Mouse (Mus musculus) lung, postnatal 0 days (tissue): ENCODE results near the gene Gmppa. TPM values are rescaled to one million over a fixed set of nuclear protein-coding genes. Genes with fewer than 3 reads are reported as not detected.

Experiments
- ATAC-seq: fragments of 200-750 bp; cut with Nextera tagmentation; 2 replicates; pipeline ENCODE4 v1.8.0; 2017; ENCODE audit warnings: moderate library complexity
- DNase-seq: peaks from one replicate; pipeline ENCODE4 v3.0.0-alpha.2; 2016; ENCODE audit warnings: low spot score
- H3K27ac ChIP-seq: fragments of 300-500 bp; sonication (generic); 2 replicates; pipeline ENCODE4 v1.5.1; 2014; ENCODE audit warnings: antibody characterized with exemption, mild to moderate bottlenecking, low read length, mixed read lengths
- H3K27me3 ChIP-seq: fragments of 300-500 bp; sonication (generic); replicated peaks from 2 replicates; pipeline ENCODE4 v1.6.1; 2014; ENCODE audit warnings: low read length, mixed read lengths; ENCODE audit not compliant: insufficient read depth
- H3K36me3 ChIP-seq: fragments of 300-500 bp; sonication (generic); 2 replicates; pipeline ENCODE4 v1.6.1; 2014; ENCODE audit warnings: low read length, mixed read lengths; ENCODE audit not compliant: insufficient read depth
- H3K4me1 ChIP-seq: fragments of 300-500 bp; sonication (generic); 2 replicates; pipeline ENCODE4 v1.6.1; 2014; ENCODE audit warnings: antibody characterized with exemption, low read depth, low read length, mixed read lengths; ENCODE audit not compliant: insufficient read depth
- H3K4me2 ChIP-seq: fragments of 300-500 bp; sonication (generic); replicated peaks from 2 replicates; pipeline ENCODE4 v1.6.1; 2014; ENCODE audit warnings: low read depth, mild to moderate bottlenecking, low read length, moderate library complexity, mixed read lengths
- H3K4me3 ChIP-seq: fragments of 300-500 bp; sonication (generic); 2 replicates; pipeline ENCODE4 v1.5.1; 2014; ENCODE audit warnings: low read depth, low read length
- H3K9ac ChIP-seq: fragments of 300-500 bp; sonication (generic); replicated peaks from 2 replicates; pipeline ENCODE4 v1.6.1; 2014; ENCODE audit warnings: low read depth, mild to moderate bottlenecking
- H3K9me3 ChIP-seq: fragments of 300-500 bp; sonication (generic); 2 replicates; pipeline ENCODE4 v1.6.1; 2016; ENCODE audit warnings: low read length, mixed read lengths
- CTCF ChIP-seq: IDR thresholded peaks from 2 replicates; pipeline ENCODE4 v1.5.1; 2016; ENCODE audit warnings: antibody characterized with exemption, mild to moderate bottlenecking
- EP300 ChIP-seq: IDR thresholded peaks from 2 replicates; pipeline ENCODE4 v1.6.1; 2016; ENCODE audit warnings: antibody characterized with exemption, mild to moderate bottlenecking, control low read depth
- WGBS: fragments of 180-500 bp; shearing (Covaris S2); extraction: QIAGEN DNeasy Blood & Tissue Kit; methylation state at CpG from one replicate; pipeline ENCODE4 v1.1.7; 2014; 5-methylcytosine and 5-hydroxymethylcytosine counted together
- polyA plus RNA-seq: library from polyadenylated mRNA; unstranded; fragments of >200 nt; fragmentation: Nextera tagmentation; extraction: Ambion mirVana; gene quantifications from 2 replicates; pipeline ENCODE4 v1.2.1, GENCODE M21; 2015

The Gmppa gene
- 58.4 and 58.9 TPM in 2 replicates for polyA plus RNA-seq

GRCm38 (mm10) chr1:75435475-75436328 lies at the start of gene Gmppa:
Gene Gmppa, plus strand, starts transcription at chr1:75435930.
- peaks cover 9% of the 10 kb centered on the region; the same call in 1 of the 2 replicates for H3K4me1 ChIP-seq
- peak within 1 kb of the TSS; percentile 67 for H3K9ac ChIP-seq
- no peaks in the 10 kb centered on the region for H3K27me3 ChIP-seq
- 5% methylated on average over 28 of the region's 28 CpGs for WGBS
- DNase-seq (peak; percentile 93), ATAC-seq (peak; percentile 92)
- H3K4me3 ChIP-seq: peak within 1 kb of the TSS; percentile 64
- H3K9me3 ChIP-seq: no peaks in the 10 kb centered on the region
- H3K4me2 ChIP-seq: peak within 1 kb of the TSS; percentile 74
- TF ChIP-seq EP300 (no peak), CTCF (no peak)
- H3K36me3 ChIP-seq: peaks cover 6% of the 10 kb centered on the region
- peak within 1 kb of the TSS; percentile 61 for H3K27ac ChIP-seq

GRCm38 (mm10) chr1:75386149-75386548 lies 49.6 kb upstream of the Gmppa start:
- WGBS: 28% methylated on average over 4 of the region's 4 CpGs
- Histone ChIP-seq H3K27me3 (peaks cover 30% of the 10 kb centered on the region), H3K9ac (no peak overlapping the region), H3K4me1 (no peaks in the 10 kb centered on the region), H3K36me3 (no peaks in the 10 kb centered on the region), H3K9me3 (no peaks in the 10 kb centered on the region), H3K27ac (no peak overlapping the region), H3K4me3 (no peak overlapping the region), H3K4me2 (no peak overlapping the region)
- TF ChIP-seq CTCF (no peak), EP300 (no peak)
- no peak for DNase-seq
- ATAC-seq: no peak

GRCm38 (mm10) chr1:75387469-75387928 lies 48.2 kb upstream of the Gmppa start:
- ATAC-seq (no peak), DNase-seq (no peak)
- 38% methylated on average over 7 of the region's 7 CpGs for WGBS
- H3K27ac ChIP-seq: no peak overlapping the region
- H3K4me2 ChIP-seq: no peak overlapping the region
- H3K9me3 ChIP-seq: no peaks in the 10 kb centered on the region
- H3K27me3 ChIP-seq: peaks cover 26% of the 10 kb centered on the region
- H3K9ac ChIP-seq: no peak overlapping the region
- H3K4me1 ChIP-seq: no peaks in the 10 kb centered on the region
- no peak for TF ChIP-seq EP300
- no peak for TF ChIP-seq CTCF
- no peaks in the 10 kb centered on the region for H3K36me3 ChIP-seq
- no peak overlapping the region for H3K4me3 ChIP-seq

DNA sequence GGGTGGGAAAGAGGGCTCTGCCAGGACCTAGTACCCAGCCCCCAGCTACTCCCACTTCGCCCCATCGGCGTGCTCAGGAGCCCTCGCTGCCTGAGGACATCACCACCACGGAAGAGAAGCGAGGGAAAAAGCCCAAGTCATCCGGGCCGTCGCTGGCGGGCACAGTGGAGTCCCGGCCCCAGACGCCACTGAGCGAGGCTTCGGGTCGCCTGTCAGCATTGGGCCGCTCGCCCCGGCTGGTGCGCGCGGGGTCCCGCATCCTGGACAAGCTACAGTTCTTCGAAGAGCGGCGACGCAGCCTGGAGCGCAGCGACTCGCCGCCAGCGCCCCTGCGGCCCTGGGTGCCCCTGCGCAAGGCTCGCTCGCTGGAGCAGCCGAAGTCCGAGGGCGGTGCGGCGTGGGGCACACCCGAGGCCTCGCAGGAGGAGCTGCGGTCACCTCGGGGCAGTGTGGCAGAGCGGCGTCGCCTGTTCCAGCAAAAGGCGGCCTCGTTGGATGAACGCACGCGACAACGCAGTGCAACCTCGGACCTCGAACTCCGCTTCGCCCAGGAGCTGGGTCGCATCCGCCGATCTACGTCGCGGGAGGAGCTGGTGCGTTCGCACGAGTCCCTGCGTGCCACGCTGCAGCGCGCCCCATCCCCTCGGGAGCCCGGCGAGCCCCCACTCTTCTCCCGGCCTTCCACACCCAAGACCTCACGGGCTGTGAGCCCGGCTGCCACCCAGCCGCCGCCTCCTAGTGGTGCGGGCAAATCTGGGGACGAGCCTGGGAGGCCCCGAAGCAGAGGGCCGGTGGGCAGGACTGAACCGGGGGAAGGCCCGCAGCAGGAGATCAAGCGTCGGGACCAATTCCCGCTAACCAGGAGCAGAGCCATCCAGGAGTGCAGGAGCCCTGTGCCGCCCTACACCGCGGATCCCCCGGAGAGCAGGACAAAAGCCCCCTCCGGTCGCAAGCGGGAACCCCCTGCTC lies 47.5 kb upstream of the Gmppa start:
- DNase-seq (no peak), ATAC-seq (peak; percentile 17; the same call in 1 of the 2 replicates)
- H3K4me1 ChIP-seq: no peaks in the 10 kb centered on the region
- no peaks in the 10 kb centered on the region for H3K36me3 ChIP-seq
- no peaks in the 10 kb centered on the region for H3K9me3 ChIP-seq
- H3K4me2 ChIP-seq: peak overlapping the region; percentile 17; the same call in 1 of the 2 replicates
- no peak overlapping the region for H3K27ac ChIP-seq
- TF ChIP-seq EP300: no peak
- peak; percentile 18; the same call in 1 of the 2 replicates for TF ChIP-seq CTCF
- no peak overlapping the region for H3K9ac ChIP-seq
- peaks cover 26% of the 10 kb centered on the region for H3K27me3 ChIP-seq
- no peak overlapping the region; the same call in 1 of the 2 replicates for H3K4me3 ChIP-seq
- 12% methylated on average over 93 of the region's 94 CpGs for WGBS

DNA sequence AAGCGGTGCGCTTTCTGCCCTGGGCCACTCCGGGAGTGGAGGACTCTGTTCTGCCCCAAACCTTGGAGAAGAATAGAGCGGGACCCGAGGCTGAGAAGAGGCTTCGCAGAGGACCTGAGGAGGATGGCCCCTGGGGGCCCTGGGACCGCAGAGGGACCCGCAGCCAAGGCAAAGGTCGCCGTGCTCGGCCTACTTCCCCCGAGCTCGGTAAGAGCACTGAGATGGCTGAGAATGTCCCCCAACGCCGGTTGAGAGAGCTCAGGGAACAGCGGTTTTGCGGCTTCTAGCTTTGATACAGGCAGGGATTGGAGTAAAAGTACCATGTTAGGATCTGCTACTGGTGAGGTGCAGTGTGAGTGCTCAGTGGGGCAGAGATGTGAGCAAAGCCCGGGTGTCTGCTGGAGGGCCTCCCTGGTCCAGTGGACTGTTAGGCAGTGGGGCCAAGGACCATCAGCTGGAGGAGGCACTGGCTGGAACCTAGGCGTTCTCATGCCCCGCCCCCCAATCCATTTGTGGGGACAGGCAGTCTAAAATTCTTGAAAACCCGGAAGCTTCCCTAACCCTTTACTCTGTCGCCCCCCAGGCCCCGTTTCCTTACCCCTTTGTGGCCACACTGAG lies 46.7 kb upstream of the Gmppa start:
- no peak overlapping the region for H3K27ac ChIP-seq
- H3K9me3 ChIP-seq: no peaks in the 10 kb centered on the region
- no peak overlapping the region for H3K4me3 ChIP-seq
- H3K4me2 ChIP-seq: no peak overlapping the region
- peaks cover 26% of the 10 kb centered on the region for H3K27me3 ChIP-seq
- H3K9ac ChIP-seq: no peak overlapping the region
- no peak for DNase-seq
- 41% methylated on average over 23 of the region's 23 CpGs for WGBS
- no peaks in the 10 kb centered on the region for H3K4me1 ChIP-seq
- ATAC-seq: no peak
- TF ChIP-seq EP300 (no peak), CTCF (no peak)
- H3K36me3 ChIP-seq: no peaks in the 10 kb centered on the region
